13 mouse cellular contexts compared by ENCODE assay signal in the genomic region with DNA sequence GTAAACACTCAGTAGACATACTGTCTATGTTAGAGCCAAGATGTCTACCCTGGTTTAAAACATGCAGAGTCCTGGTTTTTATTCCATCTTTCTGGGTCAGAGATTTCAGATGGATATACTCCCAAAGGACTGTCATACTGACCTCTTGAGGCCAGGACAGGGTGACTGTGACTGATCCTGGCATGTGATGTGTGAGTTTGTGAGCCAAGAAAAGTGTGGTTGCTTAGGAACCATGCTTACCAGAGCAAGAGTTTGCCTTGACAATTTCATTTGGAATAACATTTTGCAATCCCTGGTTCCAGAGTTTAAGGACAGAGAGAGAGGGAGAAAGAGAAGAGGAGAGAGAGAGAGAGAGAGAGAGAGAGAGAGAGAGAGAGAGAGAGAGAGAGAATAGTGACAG.
DNase-seq lines count a peak whose midpoint lies in the region; ATAC-seq and TF ChIP-seq lines count a peak whose summit lies in the region.
"Had no signal": no experiment of that assay in that cellular context is flagged by ENCODE, and none has a peak within 500 bp of the region (broad histone marks: within the 10 kb centered on the region; RNA-seq: fewer than 3 reads in every experiment).

No protein-coding gene starts in this region.

- H3K27me3 ChIP-seq in heart, postnatal 0 days (ENCODE audit: control insufficient read depth, insufficient read depth, low read length), result no peaks in the 10 kb centered on the region
- no peaks in the 10 kb centered on the region for H3K27me3 ChIP-seq in midbrain, embryonic 11.5 days (ENCODE audit: control insufficient read depth, insufficient read depth, low read length)
- H3K27me3 ChIP-seq in midbrain, embryonic 16.5 days (ENCODE audit: control insufficient read depth, insufficient read depth, low read depth, low read length), result no peaks in the 10 kb centered on the region
- H3K27me3 ChIP-seq: midbrain, embryonic 12.5 days had no signal

- TF ChIP-seq CTCF in heart, postnatal 0 days (IDR thresholded peaks at IDR 0.05; ENCODE audit: low read depth), result no peak
- TF ChIP-seq CTCF in left cerebral cortex, adult 2 months (IDR thresholded peaks at IDR 0.05), result no peak

- H3K4me3 ChIP-seq in heart, postnatal 0 days (ENCODE audit: low read depth, low read length), result no peak overlapping the region
- no peak overlapping the region for H3K4me3 ChIP-seq in midbrain, embryonic 11.5 days (ENCODE audit: low read depth, low read length)
- H3K4me3 ChIP-seq in midbrain, embryonic 16.5 days (ENCODE audit: low read depth, low read length), result no peak overlapping the region
- H3K4me3 ChIP-seq in left cerebral cortex, adult 2 months, result no peak overlapping the region
- H3K4me3 ChIP-seq: hindbrain, embryonic 10.5 days; midbrain, embryonic 12.5 days had no signal

- peak; percentile 30; the same call in 1 of the 2 replicates for ATAC-seq in heart, postnatal 0 days (ENCODE audit: insufficient read depth, low read depth)
- no peak for ATAC-seq in midbrain, embryonic 11.5 days (ENCODE audit: low FRiP score)
- ATAC-seq in midbrain, embryonic 16.5 days, result no peak
- ATAC-seq: forebrain, postnatal 0 days had no signal

- no peaks in the 10 kb centered on the region for H3K9me3 ChIP-seq in heart, postnatal 0 days (replicated peaks; ENCODE audit: control insufficient read depth, low read length)
- H3K9me3 ChIP-seq in midbrain, embryonic 11.5 days (ENCODE audit: control insufficient read depth, low read length), result no peaks in the 10 kb centered on the region
- H3K9me3 ChIP-seq in midbrain, embryonic 16.5 days (replicated peaks; ENCODE audit: control insufficient read depth, low read length, poor library complexity, severe bottlenecking), result no peaks in the 10 kb centered on the region
- H3K9me3 ChIP-seq: hindbrain, embryonic 10.5 days; midbrain, embryonic 12.5 days had no signal

- H3K9ac ChIP-seq in heart, postnatal 0 days (replicated peaks; ENCODE audit: low read depth, low read length), result no peak overlapping the region
- no peak overlapping the region for H3K9ac ChIP-seq in midbrain, embryonic 11.5 days (ENCODE audit: low read length)
- H3K9ac ChIP-seq in midbrain, embryonic 16.5 days (ENCODE audit: low read depth, low read length), result no peak overlapping the region
- H3K9ac ChIP-seq: forebrain, postnatal 0 days; midbrain, embryonic 12.5 days had no signal

- H3K4me1 ChIP-seq in heart, postnatal 0 days (ENCODE audit: control insufficient read depth, insufficient read depth), result no peaks in the 10 kb centered on the region
- no peaks in the 10 kb centered on the region for H3K4me1 ChIP-seq in midbrain, embryonic 11.5 days (ENCODE audit: control insufficient read depth, insufficient read depth, low read length)
- no peaks in the 10 kb centered on the region for H3K4me1 ChIP-seq in midbrain, embryonic 16.5 days (ENCODE audit: control insufficient read depth, insufficient read depth, low read length)
- H3K4me1 ChIP-seq: hindbrain, embryonic 10.5 days; midbrain, embryonic 12.5 days had no signal

- TF ChIP-seq EP300 in heart, postnatal 0 days (IDR thresholded peaks at IDR 0.05; ENCODE audit: low read depth), result no peak

- H3K4me2 ChIP-seq in heart, postnatal 0 days (ENCODE audit: low read depth, low read length), result no peak overlapping the region
- H3K4me2 ChIP-seq in midbrain, embryonic 11.5 days, result no peak overlapping the region
- H3K4me2 ChIP-seq in midbrain, embryonic 16.5 days (ENCODE audit: low read length), result no peak overlapping the region
- H3K4me2 ChIP-seq: midbrain, embryonic 12.5 days had no signal

- intact Hi-C loops in left cerebral cortex, adult 2 months (cut with DNase I), result no loop called here

- H3K36me3 ChIP-seq in heart, postnatal 0 days (replicated peaks; ENCODE audit: control insufficient read depth, insufficient read depth, low read length), result no peaks in the 10 kb centered on the region
- no peaks in the 10 kb centered on the region for H3K36me3 ChIP-seq in midbrain, embryonic 11.5 days (ENCODE audit: control insufficient read depth, insufficient read depth, low read length)
- no peaks in the 10 kb centered on the region for H3K36me3 ChIP-seq in midbrain, embryonic 16.5 days (ENCODE audit: control insufficient read depth, insufficient read depth, low read length)
- H3K36me3 ChIP-seq: hindbrain, embryonic 10.5 days; midbrain, embryonic 12.5 days had no signal

- H3K27ac ChIP-seq in heart, postnatal 0 days (ENCODE audit: low read depth), result no peak overlapping the region
- H3K27ac ChIP-seq in midbrain, embryonic 11.5 days (ENCODE audit: low read depth, low read length), result no peak overlapping the region
- no peak overlapping the region for H3K27ac ChIP-seq in midbrain, embryonic 16.5 days (ENCODE audit: low read length)
- H3K27ac ChIP-seq in left cerebral cortex, adult 2 months, result no peak overlapping the region
- H3K27ac ChIP-seq: hindbrain, embryonic 10.5 days; midbrain, embryonic 12.5 days had no signal

- no peak for DNase-seq in heart, postnatal 0 days (ENCODE audit: low spot score)
- no peak for DNase-seq in heart, adult 11 months
- DNase-seq in midbrain, embryonic 11.5 days (ENCODE audit: low spot score, missing footprints), result peak; percentile 75
- peak; percentile 69 for DNase-seq in adrenal gland, postnatal 14 days
- DNase-seq in lung, postnatal 14 days, result peak; percentile 32
- DNase-seq in left cerebral cortex, adult 2 months (ENCODE audit: extremely low spot score in 1 of 2, low spot score in 2 of 2), result no peak
- no peak for DNase-seq in cerebellum, postnatal 10 days
- DNase-seq: B cell, adult 2 months; forebrain, postnatal 0 days; gastrocnemius, postnatal 10 days had no signal

Comparison
In these comparisons a context has a peak if more than half of its experiments do, and no peak if none do; other contexts are left out.
1. DNase-seq: peak in midbrain, embryonic 11.5 days (single experiment), adrenal gland, postnatal 14 days (single experiment) and lung, postnatal 14 days (single experiment); none in heart, postnatal 0 days (single experiment), heart, adult 11 months (single experiment), left cerebral cortex, adult 2 months (0 of 2) and cerebellum, postnatal 10 days (0 of 2).